Mouse (Mus musculus) lung, embryonic 16.5 days (tissue): ENCODE data around the gene Cwf19l1. TPM values are rescaled to one million over a fixed set of nuclear protein-coding genes. Genes with fewer than 3 reads are reported as not detected.

Experiments
- ATAC-seq: fragments of 200-750 bp; cut with Nextera tagmentation; 2 replicates; pipeline ENCODE4 v1.8.0; 2017; ENCODE audit warnings: low read depth, mild to moderate bottlenecking, moderate library complexity
- H3K27ac ChIP-seq: fragments of 300-500 bp; sonication (generic); 2 replicates; pipeline ENCODE4 v1.5.1; 2014; ENCODE audit warnings: mild to moderate bottlenecking, control low read depth, low read length
- H3K27me3 ChIP-seq: fragments of 300-500 bp; sonication (generic); 2 replicates; pipeline ENCODE4 v1.6.1; 2014; ENCODE audit warnings: low read depth, low read length, mixed read lengths; ENCODE audit not compliant: control insufficient read depth, insufficient read depth
- H3K36me3 ChIP-seq: fragments of 300-500 bp; sonication (generic); 2 replicates; pipeline ENCODE4 v1.6.1; 2014; ENCODE audit warnings: low read length; ENCODE audit not compliant: control insufficient read depth, insufficient read depth
- H3K4me1 ChIP-seq: fragments of 300-500 bp; sonication (generic); replicated peaks from 2 replicates; pipeline ENCODE4 v1.6.1; 2014; ENCODE audit warnings: low read length, mixed read lengths; ENCODE audit not compliant: control insufficient read depth, insufficient read depth
- H3K4me2 ChIP-seq: fragments of 300-500 bp; sonication (generic); 2 replicates; pipeline ENCODE4 v1.6.1; 2014; ENCODE audit warnings: low read depth, low read length, control low read depth
- H3K4me3 ChIP-seq: fragments of 300-500 bp; sonication (generic); 2 replicates; pipeline ENCODE4 v1.5.1; 2014; ENCODE audit warnings: mild to moderate bottlenecking, low read length, control low read depth
- H3K9ac ChIP-seq: fragments of 300-500 bp; sonication (generic); 2 replicates; pipeline ENCODE4 v1.6.1; 2014; ENCODE audit warnings: low read length, control low read depth
- H3K9me3 ChIP-seq: fragments of 300-500 bp; sonication (generic); 2 replicates; pipeline ENCODE4 v1.6.1; 2016; ENCODE audit warnings: low read length; ENCODE audit not compliant: control insufficient read depth
- WGBS: fragments of 180-500 bp; shearing (Covaris S2); extraction: QIAGEN DNeasy Blood & Tissue Kit; methylation state at CpG from one replicate; pipeline ENCODE4 v1.1.7; 2014; 5-methylcytosine and 5-hydroxymethylcytosine counted together
- polyA plus RNA-seq: library from polyadenylated mRNA; unstranded; fragments of >200 nt; fragmentation: Nextera tagmentation; extraction: Ambion mirVana; gene quantifications from 2 replicates; pipeline ENCODE4 v1.2.1, GENCODE M21; 2015

The Cwf19l1 gene
- polyA plus RNA-seq, 1 experiment from 2014 or later: 31.8 TPM

DNA sequence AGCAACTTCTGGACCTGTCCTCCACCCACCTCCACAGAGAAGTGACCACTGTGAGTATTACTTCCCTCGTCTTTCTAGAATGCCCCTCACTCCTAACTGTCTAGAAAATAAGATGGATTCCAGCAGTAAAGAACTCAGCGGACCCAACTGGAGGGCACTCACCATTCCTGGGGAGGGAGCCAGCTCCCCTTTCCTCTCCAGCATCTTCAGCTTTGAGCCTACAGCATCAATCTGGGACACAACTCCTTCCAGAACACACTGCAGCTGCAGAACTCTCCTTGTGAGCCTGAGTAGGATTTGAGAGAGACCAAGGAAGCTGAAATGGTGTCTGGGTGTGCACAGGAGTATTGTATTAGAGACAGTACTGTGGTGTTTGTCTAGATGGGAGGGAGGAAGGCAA lies 13.3 kb upstream of the Cwf19l1 start:
- no peak overlapping the region for H3K4me2 ChIP-seq
- H3K27me3 ChIP-seq: no peaks in the 10 kb centered on the region
- WGBS: 72% methylated on average over 2 of the region's 2 CpGs
- H3K9me3 ChIP-seq: no peaks in the 10 kb centered on the region
- no peak for ATAC-seq
- peaks cover 8% of the 10 kb centered on the region for H3K4me1 ChIP-seq
- H3K4me3 ChIP-seq: no peak overlapping the region
- no peak overlapping the region for H3K9ac ChIP-seq
- H3K27ac ChIP-seq: no peak overlapping the region
- no peaks in the 10 kb centered on the region for H3K36me3 ChIP-seq

DNA sequence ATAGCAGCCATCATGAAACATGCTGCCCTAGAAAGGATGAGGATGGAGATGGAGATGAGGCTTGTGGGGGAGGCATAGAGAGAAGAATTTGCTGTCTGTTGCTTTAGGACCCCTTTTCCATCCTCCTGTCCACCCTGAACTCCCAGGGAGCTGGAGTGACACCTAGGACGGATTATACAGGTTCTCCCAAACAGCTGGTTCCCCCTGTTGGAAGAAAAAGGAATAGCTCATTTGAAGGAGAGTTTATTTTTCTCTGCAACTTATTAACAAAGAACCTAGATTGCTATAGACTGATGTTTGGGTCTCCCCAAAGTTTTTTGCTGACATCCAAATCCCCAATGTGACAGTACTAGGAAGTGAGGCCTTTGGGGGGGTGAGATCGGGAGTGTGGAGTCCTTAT lies 12.7 kb upstream of the Cwf19l1 start:
- no peak overlapping the region for H3K9ac ChIP-seq
- H3K36me3 ChIP-seq: no peaks in the 10 kb centered on the region
- no peaks in the 10 kb centered on the region for H3K27me3 ChIP-seq
- WGBS: 26% methylated on average over 2 of the region's 2 CpGs
- H3K4me1 ChIP-seq: peaks cover 8% of the 10 kb centered on the region
- H3K27ac ChIP-seq: no peak overlapping the region
- H3K4me3 ChIP-seq: no peak overlapping the region
- no peak for ATAC-seq
- no peak overlapping the region for H3K4me2 ChIP-seq
- no peaks in the 10 kb centered on the region for H3K9me3 ChIP-seq

DNA sequence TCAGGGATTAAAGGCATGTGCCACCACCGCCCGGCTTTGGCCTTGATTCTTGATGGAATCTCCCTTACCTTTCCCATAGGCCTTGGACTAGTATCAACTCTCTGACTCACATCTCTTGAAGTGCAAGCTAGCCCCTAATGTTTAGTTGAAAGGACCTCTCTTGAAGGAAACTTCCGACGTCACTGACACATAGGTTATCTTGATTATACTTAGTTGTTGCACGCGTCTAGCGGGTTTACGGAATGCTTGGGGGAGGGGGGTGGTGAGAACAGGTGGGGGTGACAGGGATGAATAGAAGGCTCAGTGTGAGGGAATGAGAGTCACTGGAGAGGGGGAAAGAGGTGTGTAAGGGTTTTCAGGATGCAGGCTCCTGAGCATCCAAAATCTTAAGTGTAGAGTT lies 11.3 kb upstream of the Cwf19l1 start:
- Histone ChIP-seq H3K9me3 (no peaks in the 10 kb centered on the region), H3K27ac (no peak overlapping the region)
- no peak for ATAC-seq

GRCm38 (mm10) chr19:44146568-44146879 lies 10.8 kb upstream of the Cwf19l1 start:
- peak overlapping the region; percentile 80 for H3K9ac ChIP-seq
- peaks cover 8% of the 10 kb centered on the region for H3K4me1 ChIP-seq
- peak overlapping the region; percentile 79 for H3K4me3 ChIP-seq
- H3K9me3 ChIP-seq: no peaks in the 10 kb centered on the region
- no peaks in the 10 kb centered on the region for H3K27me3 ChIP-seq
- ATAC-seq: peak; percentile 44
- peak overlapping the region; percentile 65 for H3K4me2 ChIP-seq
- no peak overlapping the region for H3K27ac ChIP-seq
- H3K36me3 ChIP-seq: peaks cover 13% of the 10 kb centered on the region
- 57% methylated on average over 9 of the region's 9 CpGs for WGBS

More for the DNA sequence above, 11.3 kb upstream of the Cwf19l1 start:
- Histone ChIP-seq H3K9ac (no peak overlapping the region), H3K27me3 (no peaks in the 10 kb centered on the region), H3K4me2 (no peak overlapping the region), H3K4me1 (peaks cover 8% of the 10 kb centered on the region), H3K36me3 (peaks cover 9% of the 10 kb centered on the region), H3K4me3 (no peak overlapping the region)
- WGBS: 87% methylated on average over 8 of the region's 8 CpGs

- Histone ChIP-seq H3K4me3 (peak within 1 kb of the TSS; percentile 79), H3K9ac (peak within 1 kb of the TSS; percentile 80), H3K9me3 (no peaks in the 10 kb centered on the region), H3K4me1 (peaks cover 8% of the 10 kb centered on the region), H3K4me2 (peak within 1 kb of the TSS; percentile 65), H3K27ac (no peak within 1 kb of the TSS), H3K36me3 (peaks cover 17% of the 10 kb centered on the region), H3K27me3 (no peaks in the 10 kb centered on the region)
- 2% methylated on average over 46 of the region's 46 CpGs for WGBS
- ATAC-seq: peak; percentile 87
Measured at GRCm38 (mm10) chr19:44145702-44146567, 10.3 kb upstream of the Cwf19l1 start, which contains the start of gene Bloc1s2. TSS of gene Bloc1s2 (minus strand) at chr19:44146446.

DNA sequence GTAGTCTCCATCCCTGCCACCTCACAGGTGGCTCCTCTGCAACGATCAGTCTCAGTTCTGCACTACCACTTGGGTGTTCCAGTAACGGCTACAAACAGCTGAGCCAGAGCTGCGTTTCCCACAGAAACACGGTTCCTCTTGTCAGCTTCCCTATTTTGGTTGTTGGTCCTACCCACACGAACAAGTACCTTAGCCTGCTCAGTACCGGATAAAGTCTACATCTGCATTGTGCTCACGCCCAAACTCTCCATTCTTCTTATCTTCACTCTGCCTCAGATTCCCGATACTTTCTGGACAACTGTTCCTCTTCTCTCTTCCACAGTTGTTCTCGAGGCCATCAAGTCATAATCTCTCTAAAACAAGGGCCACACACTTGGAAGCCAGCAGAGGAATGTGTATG lies 8.7 kb upstream of the Cwf19l1 start:
- no peak for ATAC-seq
- no peaks in the 10 kb centered on the region for H3K9me3 ChIP-seq
- WGBS: 83% methylated on average over 9 of the region's 9 CpGs
- no peak overlapping the region for H3K27ac ChIP-seq
- H3K36me3 ChIP-seq: peaks cover 27% of the 10 kb centered on the region
- no peak overlapping the region for H3K4me2 ChIP-seq
- H3K4me3 ChIP-seq: no peak overlapping the region
- no peak overlapping the region for H3K9ac ChIP-seq
- H3K27me3 ChIP-seq: no peaks in the 10 kb centered on the region
- H3K4me1 ChIP-seq: peaks cover 8% of the 10 kb centered on the region

- H3K4me2 ChIP-seq: peak overlapping the region; percentile 60
- H3K27me3 ChIP-seq: no peaks in the 10 kb centered on the region
- H3K36me3 ChIP-seq: peaks cover 15% of the 10 kb centered on the region
- ATAC-seq: no peak
- peak overlapping the region; percentile 43 for H3K9ac ChIP-seq
- peak overlapping the region; percentile 81 for H3K4me3 ChIP-seq
- H3K9me3 ChIP-seq: no peaks in the 10 kb centered on the region
- WGBS: 30% methylated on average over 7 of the region's 7 CpGs
- H3K27ac ChIP-seq: no peak overlapping the region
- peaks cover 6% of the 10 kb centered on the region for H3K4me1 ChIP-seq
Measured at GRCm38 (mm10) chr19:44135960-44136485, 347 bp upstream of the Cwf19l1 start.

- Histone ChIP-seq H3K4me1 (peaks cover 6% of the 10 kb centered on the region), H3K27me3 (no peaks in the 10 kb centered on the region), H3K4me2 (no peak overlapping the region), H3K27ac (no peak overlapping the region), H3K9me3 (no peaks in the 10 kb centered on the region), H3K9ac (no peak overlapping the region), H3K4me3 (no peak overlapping the region), H3K36me3 (peaks cover 12% of the 10 kb centered on the region; the same call in 1 of the 2 replicates)
- no peak for ATAC-seq
- 89% methylated on average over 5 of the region's 5 CpGs for whole genome bisulfite sequencing
Measured at GRCm38 (mm10) chr19:44132917-44133316, 2.8 kb downstream of the Cwf19l1 start.

DNA sequence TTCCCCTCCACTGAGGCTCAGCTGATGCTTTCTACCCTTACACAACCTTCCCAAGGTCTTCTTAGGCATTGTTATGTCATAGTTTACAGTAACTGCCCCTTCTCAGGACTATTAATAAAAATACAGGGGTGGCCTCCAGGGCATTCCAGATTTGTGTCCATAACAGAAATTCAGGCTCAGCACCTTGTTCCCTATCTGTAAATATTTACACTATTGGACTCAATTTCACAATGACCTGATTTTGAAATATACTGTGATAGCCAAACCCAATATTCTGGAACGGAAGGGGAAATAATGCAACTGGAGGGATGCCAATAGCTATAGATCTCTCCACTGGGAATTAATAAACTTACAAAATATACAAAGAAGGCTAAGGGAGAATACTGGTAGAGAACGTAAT lies 7.1 kb downstream of the Cwf19l1 start:
- H3K4me1 ChIP-seq: no peaks in the 10 kb centered on the region
- no peaks in the 10 kb centered on the region for H3K27me3 ChIP-seq
- H3K9ac ChIP-seq: no peak overlapping the region
- no peak overlapping the region for H3K4me3 ChIP-seq
- H3K27ac ChIP-seq: no peak overlapping the region
- WGBS: 65% methylated on average over 2 of the region's 2 CpGs
- ATAC-seq: no peak
- peaks cover 28% of the 10 kb centered on the region; the same call in 1 of the 2 replicates for H3K36me3 ChIP-seq
- no peaks in the 10 kb centered on the region for H3K9me3 ChIP-seq
- no peak overlapping the region for H3K4me2 ChIP-seq
